Mouse (Mus musculus): ENCODE measurements around the gene Sik2.

DNA sequence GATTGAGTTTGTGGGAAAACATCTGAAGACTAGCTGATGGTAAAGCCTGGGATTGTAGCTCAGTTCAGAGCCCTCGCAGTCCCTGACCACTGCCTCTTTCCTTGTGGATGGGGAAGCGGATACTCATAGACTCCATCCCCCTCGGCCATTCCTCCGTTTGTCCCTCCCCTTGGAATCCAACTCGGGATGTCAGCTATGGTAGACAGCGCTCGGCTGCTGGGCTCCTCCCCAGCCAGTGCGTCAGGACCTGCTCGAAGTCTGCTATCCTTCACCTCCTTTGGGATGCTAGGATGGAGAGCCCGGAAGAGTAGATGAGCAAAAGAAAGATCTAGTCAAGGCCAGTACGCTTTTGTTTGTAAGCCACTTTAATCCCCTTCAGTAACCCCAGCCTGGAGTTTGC, 158.6 kb downstream of the Sik2 start:
- TF ChIP-seq CTCF (IDR thresholded peaks at IDR 0.05; ENCODE audit: control insufficient read depth, insufficient read depth, low read length) (no peak), POLR2A (IDR thresholded peaks at IDR 0.05; ENCODE audit: borderline replicate concordance, control insufficient read depth, low read depth, low read length) (no peak)
